Mouse (Mus musculus) cerebellum, adult 11 months (tissue): ENCODE measurements around the gene F2r.

Experiments
- DNase-seq: peaks from one replicate; pipeline ENCODE4 v3.0.0; 2022

The F2r gene

GRCm38 (mm10) chr13:95591606-95592005 is 26.7 kb downstream of the F2r start:
- DNase-seq: no peak

- no peak for DNase-seq
Measured at GRCm38 (mm10) chr13:95587628-95588027, 30.7 kb downstream of the F2r start.

- DNase-seq: no peak
Measured at GRCm38 (mm10) chr13:95584898-95585297, 33.4 kb downstream of the F2r start.

GRCm38 (mm10) chr13:95583237-95584189 is 34.8 kb downstream of the F2r start:
- no peak for DNase-seq

- DNase-seq: no peak
Measured at GRCm38 (mm10) chr13:95581850-95582249, 36.4 kb downstream of the F2r start.

- DNase-seq: no peak
Measured at GRCm38 (mm10) chr13:95578016-95578697, 40.1 kb downstream of the F2r start.

GRCm38 (mm10) chr13:95570877-95571276 is 47.4 kb downstream of the F2r start:
- no peak for DNase-seq

GRCm38 (mm10) chr13:95569326-95569725 is 49.0 kb downstream of the F2r start:
- DNase-seq: no peak

- no peak for DNase-seq
Measured at GRCm38 (mm10) chr13:95568336-95568735, 50.0 kb downstream of the F2r start.

GRCm38 (mm10) chr13:95566841-95567551 is 51.3 kb downstream of the F2r start:
- no peak for DNase-seq

GRCm38 (mm10) chr13:95563693-95564092 is 54.6 kb downstream of the F2r start:
- peak; percentile 38 for DNase-seq

GRCm38 (mm10) chr13:95563066-95563610 is 55.1 kb downstream of the F2r start:
- DNase-seq: no peak

GRCm38 (mm10) chr13:95557326-95557725 is 61.0 kb downstream of the F2r start:
- DNase-seq: no peak

GRCm38 (mm10) chr13:95553885-95554492 is 64.3 kb downstream of the F2r start:
- no peak for DNase-seq
